Mouse (Mus musculus): ENCODE results near the gene Nup188.

GRCm38 (mm10) chr2:30299966-30300365, 13.8 kb downstream of the Nup188 start:
- no peak for TF ChIP-seq CTCF (IDR thresholded peaks at IDR 0.05; ENCODE audit: control insufficient read depth, insufficient read depth, insufficient replicate concordance, low read depth, low read length)
- TF ChIP-seq POLR2A (IDR thresholded peaks at IDR 0.05; ENCODE audit: control insufficient read depth, low read depth, low read length), result no peak

Measured in testis, adult 2 months (tissue).